Mouse (Mus musculus) intestine, embryonic 15.5 days (tissue): Measurements from ENCODE around the gene Nek1. TPM values are rescaled to one million over a fixed set of nuclear protein-coding genes. Genes with fewer than 3 reads are reported as not detected.

Experiments used
- ATAC-seq: fragments of 200-750 bp; cut with Nextera tagmentation; 2 replicates; pipeline ENCODE4 v1.8.0; 2017; ENCODE audit warnings: moderate TSS enrichment, moderate library complexity
- H3K27ac ChIP-seq: fragments of 300-500 bp; sonication (generic); 2 replicates; pipeline ENCODE4 v1.5.1; 2015; ENCODE audit warnings: mild to moderate bottlenecking, inconsistent platforms
- H3K27me3 ChIP-seq: fragments of 300-500 bp; sonication (generic); replicated peaks from 2 replicates; pipeline ENCODE4 v1.6.1; 2015; ENCODE audit warnings: inconsistent platforms
- H3K36me3 ChIP-seq: fragments of 300-500 bp; sonication (generic); 2 replicates; pipeline ENCODE4 v1.6.1; 2015; ENCODE audit warnings: inconsistent platforms
- H3K4me1 ChIP-seq: fragments of 300-500 bp; sonication (generic); replicated peaks from 2 replicates; pipeline ENCODE4 v1.6.1; 2015; ENCODE audit warnings: inconsistent platforms
- H3K4me2 ChIP-seq: fragments of 300-500 bp; sonication (generic); replicated peaks from 2 replicates; pipeline ENCODE4 v1.6.1; 2015; ENCODE audit warnings: mild to moderate bottlenecking, inconsistent platforms
- H3K4me3 ChIP-seq: fragments of 300-500 bp; sonication (generic); replicated peaks from 2 replicates; pipeline ENCODE4 v1.5.1; 2015; ENCODE audit warnings: inconsistent platforms
- H3K9ac ChIP-seq: fragments of 300-500 bp; sonication (generic); 2 replicates; pipeline ENCODE4 v1.6.1; 2015; ENCODE audit warnings: inconsistent platforms
- H3K9me3 ChIP-seq: fragments of 300-500 bp; sonication (generic); 2 replicates; pipeline ENCODE4 v1.6.1; 2016; ENCODE audit warnings: inconsistent platforms
- WGBS: fragments of 180-500 bp; shearing (Covaris S2); methylation state at CpG from one replicate; pipeline ENCODE4 v1.1.7; 2015; 5-methylcytosine and 5-hydroxymethylcytosine counted together
- polyA plus RNA-seq: library from polyadenylated mRNA; unstranded; fragments of >200 nt; fragmentation: Nextera tagmentation; extraction: Ambion mirVana; gene quantifications from 2 replicates; pipeline ENCODE4 v1.2.1, GENCODE M21; 2015

Nek1 gene
- 16.6 and 17.4 TPM in 2 replicates for polyA plus RNA-seq

GRCm38 (mm10) chr8:60992910-60993638 lies at the start of gene Nek1:
TSS of gene Nek1 (plus strand) at chr8:60993195.
- peaks cover 3% of the 10 kb centered on the region; the same call in 1 of the 2 replicates for H3K4me1 ChIP-seq
- WGBS, result under 1% methylated on average over 55 of the region's 57 CpGs
- H3K36me3 ChIP-seq, result no peaks in the 10 kb centered on the region; the same call in 1 of the 2 replicates
- peak within 1 kb of the TSS; percentile 69 for H3K9ac ChIP-seq
- H3K4me2 ChIP-seq, result peak within 1 kb of the TSS; percentile 64
- H3K27me3 ChIP-seq, result no peaks in the 10 kb centered on the region
- H3K4me3 ChIP-seq, result peak within 1 kb of the TSS; percentile 74
- H3K9me3 ChIP-seq, result no peaks in the 10 kb centered on the region
- peak within 1 kb of the TSS; percentile 94 for H3K27ac ChIP-seq
- peak; percentile 96 for ATAC-seq

DNA sequence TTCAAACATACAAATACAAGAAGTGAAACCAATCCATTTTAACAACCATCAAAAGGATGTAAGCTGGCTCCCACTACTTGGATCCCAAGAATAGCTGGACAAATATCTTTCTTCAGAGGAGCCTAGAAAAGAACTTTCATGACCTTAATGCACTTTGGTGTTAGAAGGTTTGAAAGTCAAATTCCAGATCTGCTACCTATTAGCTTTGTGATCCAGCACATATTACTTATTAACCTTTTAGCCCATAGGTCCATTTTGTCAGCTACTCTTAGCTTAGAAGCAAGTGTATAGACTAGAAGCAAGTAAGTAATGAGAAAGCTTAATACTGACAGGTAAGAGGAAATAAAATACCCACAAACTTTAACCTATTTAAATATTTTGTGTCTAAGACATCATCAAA lies 45.5 kb upstream of the Nek1 start:
- Histone ChIP-seq H3K9ac (no peak overlapping the region), H3K4me2 (no peak overlapping the region), H3K27ac (no peak overlapping the region), H3K4me3 (no peak overlapping the region), H3K9me3 (no peaks in the 10 kb centered on the region), H3K4me1 (no peaks in the 10 kb centered on the region), H3K36me3 (no peaks in the 10 kb centered on the region), H3K27me3 (no peaks in the 10 kb centered on the region)
- no peak for ATAC-seq

- Histone ChIP-seq H3K9me3 (no peaks in the 10 kb centered on the region), H3K36me3 (no peaks in the 10 kb centered on the region), H3K27ac (no peak overlapping the region), H3K4me3 (no peak overlapping the region), H3K4me2 (no peak overlapping the region), H3K27me3 (no peaks in the 10 kb centered on the region), H3K9ac (no peak overlapping the region), H3K4me1 (0 out of 2 replicates have a peak, but pooled peaks cover 6% of the 10 kb centered on the region)
- WGBS, result 59% methylated on average over 4 of the region's 4 CpGs
- ATAC-seq, result no peak
Observed at GRCm38 (mm10) chr8:60949859-60950258, 43.1 kb upstream of the Nek1 start.

DNA sequence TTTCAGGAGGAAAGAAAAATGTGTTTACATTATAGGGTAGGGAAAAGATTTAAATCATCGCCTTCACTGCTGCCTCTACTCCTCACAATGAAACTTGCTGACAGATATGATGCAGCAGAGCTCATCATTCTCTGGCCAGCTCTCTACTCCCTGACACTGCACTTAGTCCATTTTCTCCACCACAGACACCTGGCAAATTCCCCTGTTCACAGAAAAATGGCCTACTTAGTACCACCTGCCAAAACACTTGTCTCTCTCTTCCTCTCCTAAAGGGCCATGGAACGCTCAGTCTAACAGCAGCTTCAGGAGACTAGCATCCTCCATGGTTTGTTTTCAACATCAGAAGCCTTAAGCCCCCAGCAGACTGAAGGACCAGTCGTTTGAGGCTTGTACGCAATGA lies 41.7 kb upstream of the Nek1 start:
- H3K9ac ChIP-seq, result no peak overlapping the region
- H3K4me1 ChIP-seq, result 0 out of 2 replicates have a peak, but pooled peaks cover 6% of the 10 kb centered on the region
- no peak overlapping the region for H3K4me2 ChIP-seq
- H3K36me3 ChIP-seq, result no peaks in the 10 kb centered on the region
- no peak overlapping the region for H3K27ac ChIP-seq
- ATAC-seq, result no peak
- no peak overlapping the region for H3K4me3 ChIP-seq
- WGBS, result 62% methylated on average over 4 of the region's 4 CpGs
- no peaks in the 10 kb centered on the region for H3K27me3 ChIP-seq
- no peaks in the 10 kb centered on the region for H3K9me3 ChIP-seq

DNA sequence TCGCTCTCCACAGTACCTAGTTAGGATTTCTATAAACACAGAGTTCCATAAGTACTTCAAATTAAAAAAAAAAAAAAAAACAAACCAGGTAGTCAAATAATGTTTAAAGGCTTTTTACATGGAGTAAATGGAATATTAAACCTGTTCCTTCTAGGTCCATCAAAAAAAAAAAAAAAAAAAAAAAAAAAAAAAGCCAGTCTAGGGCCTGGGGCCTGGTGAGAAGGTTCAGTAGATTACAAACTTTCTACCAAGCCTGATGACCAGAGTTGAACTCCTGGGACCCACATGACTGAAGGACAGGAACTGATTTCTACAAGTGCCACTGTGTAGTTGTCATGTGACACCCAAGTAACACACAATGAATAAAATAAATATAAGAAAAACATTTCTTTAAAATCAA lies 41.2 kb upstream of the Nek1 start:
- H3K4me3 ChIP-seq, result no peak overlapping the region
- WGBS, result 85% methylated on average over 1 of the region's 1 CpGs
- H3K9me3 ChIP-seq, result no peaks in the 10 kb centered on the region
- H3K27me3 ChIP-seq, result no peaks in the 10 kb centered on the region
- no peak for ATAC-seq
- H3K4me1 ChIP-seq, result 0 out of 2 replicates have a peak, but pooled peaks cover 6% of the 10 kb centered on the region
- no peak overlapping the region for H3K4me2 ChIP-seq
- H3K36me3 ChIP-seq, result no peaks in the 10 kb centered on the region
- H3K27ac ChIP-seq, result no peak overlapping the region
- H3K9ac ChIP-seq, result no peak overlapping the region

GRCm38 (mm10) chr8:60952803-60953202 lies 40.2 kb upstream of the Nek1 start:
- no peaks in the 10 kb centered on the region for H3K27me3 ChIP-seq
- ATAC-seq, result no peak
- 46% methylated on average over 5 of the region's 5 CpGs for WGBS

DNA sequence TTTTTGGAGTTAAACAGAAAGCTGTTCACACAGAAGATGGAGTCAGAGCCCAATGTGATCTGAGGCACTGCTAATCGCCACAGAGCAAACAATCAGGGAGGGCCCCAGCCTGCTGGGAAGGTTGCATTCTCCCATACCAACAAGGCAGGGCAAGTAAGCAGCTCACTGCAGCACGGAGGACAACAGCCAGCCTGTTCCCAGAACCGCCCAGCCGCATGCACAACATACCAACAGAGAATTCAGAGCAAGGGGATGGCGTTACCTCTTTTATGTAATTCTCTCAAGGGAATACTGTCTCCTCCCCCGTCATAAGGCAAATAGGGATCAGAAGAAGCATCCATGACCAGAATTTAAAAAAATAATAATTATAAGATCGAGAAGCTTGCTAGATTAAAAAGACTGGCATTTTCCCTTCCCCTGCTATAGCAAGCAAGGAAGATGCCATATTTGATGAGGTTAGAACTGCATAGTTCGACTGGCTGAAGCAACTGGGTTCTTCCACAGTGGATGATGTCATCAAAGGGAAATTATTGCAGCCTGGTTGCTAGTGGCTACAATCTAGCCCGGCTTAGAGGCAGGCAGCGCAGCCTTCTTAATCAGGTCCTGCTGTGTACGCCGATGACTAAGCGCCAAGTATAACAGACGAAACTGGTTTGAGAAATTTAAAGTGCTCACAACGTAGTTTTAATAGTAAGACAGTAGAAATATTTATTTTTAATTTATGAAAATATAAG lies 38.5 kb upstream of the Nek1 start:
- H3K27me3 ChIP-seq, result no peaks in the 10 kb centered on the region
- no peaks in the 10 kb centered on the region for H3K9me3 ChIP-seq
- peak; percentile 94 for ATAC-seq
- 0 out of 2 replicates have a peak, but pooled peaks cover 6% of the 10 kb centered on the region for H3K4me1 ChIP-seq
- no peaks in the 10 kb centered on the region for H3K36me3 ChIP-seq
- H3K9ac ChIP-seq, result peak overlapping the region; percentile 31
- peak overlapping the region; percentile 24 for H3K4me3 ChIP-seq
- 5% methylated on average over 15 of the region's 15 CpGs for WGBS
- peak overlapping the region; percentile 78 for H3K27ac ChIP-seq
- peak overlapping the region; percentile 63 for H3K4me2 ChIP-seq

More at GRCm38 (mm10) chr8:60952803-60953202, 40.2 kb upstream of the Nek1 start:
- Histone ChIP-seq H3K4me3 (no peak overlapping the region), H3K9ac (no peak overlapping the region), H3K4me2 (no peak overlapping the region), H3K27ac (no peak overlapping the region), H3K9me3 (no peaks in the 10 kb centered on the region), H3K4me1 (0 out of 2 replicates have a peak, but pooled peaks cover 6% of the 10 kb centered on the region), H3K36me3 (no peaks in the 10 kb centered on the region)

DNA sequence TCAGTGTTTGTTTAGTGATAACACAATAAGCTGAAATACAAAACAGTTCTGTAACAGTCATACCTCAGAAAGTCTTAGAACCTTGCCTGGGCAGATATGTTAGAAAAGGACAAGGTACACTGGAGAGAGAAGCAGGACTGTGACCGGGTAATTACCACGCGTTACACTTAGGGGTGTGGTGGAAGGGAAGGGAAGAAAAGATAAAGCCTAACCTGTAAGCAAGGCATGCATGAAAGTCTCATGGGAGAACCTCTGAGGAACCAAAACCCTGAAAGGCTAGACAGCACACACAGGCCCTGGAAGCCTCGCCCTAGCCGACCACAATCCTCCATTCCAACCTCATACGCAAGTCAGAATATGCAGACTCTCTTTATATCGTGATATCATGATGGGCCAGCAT lies 36.1 kb upstream of the Nek1 start:
- no peak overlapping the region; the same call in 1 of the 2 replicates for H3K4me2 ChIP-seq
- WGBS, result 78% methylated on average over 7 of the region's 7 CpGs
- H3K27ac ChIP-seq, result peak overlapping the region; percentile 44; the same call in 1 of the 2 replicates
- H3K36me3 ChIP-seq, result no peaks in the 10 kb centered on the region
- H3K9ac ChIP-seq, result no peak overlapping the region
- H3K4me1 ChIP-seq, result 0 out of 2 replicates have a peak, but pooled peaks cover 6% of the 10 kb centered on the region
- no peak overlapping the region for H3K4me3 ChIP-seq
- no peaks in the 10 kb centered on the region for H3K27me3 ChIP-seq
- no peaks in the 10 kb centered on the region for H3K9me3 ChIP-seq
- ATAC-seq, result peak; percentile 76

DNA sequence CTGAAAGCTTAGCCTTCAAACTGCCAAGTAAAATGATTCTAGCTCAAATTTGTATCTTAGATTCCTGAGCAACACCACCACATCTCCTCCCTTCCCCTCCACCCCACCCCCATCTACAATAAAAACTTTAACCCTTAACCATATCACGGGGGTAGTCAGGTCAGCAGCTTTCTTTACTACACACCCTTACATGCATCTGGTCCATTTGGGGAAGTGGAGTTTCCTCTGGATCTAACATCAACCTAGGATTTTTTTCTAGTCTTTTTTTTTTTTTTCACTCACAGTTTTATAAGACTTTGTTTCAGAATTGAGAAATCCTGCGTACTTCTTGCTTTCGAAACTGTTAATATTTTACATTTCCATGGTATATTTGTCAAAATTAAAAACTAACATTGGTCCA lies 30.2 kb upstream of the Nek1 start:
- Histone ChIP-seq H3K4me3 (no peak overlapping the region), H3K4me2 (no peak overlapping the region), H3K9ac (no peak overlapping the region), H3K27ac (no peak overlapping the region), H3K27me3 (no peaks in the 10 kb centered on the region), H3K4me1 (no peaks in the 10 kb centered on the region), H3K9me3 (no peaks in the 10 kb centered on the region), H3K36me3 (no peaks in the 10 kb centered on the region)
- ATAC-seq, result no peak
- 83% methylated on average over 3 of the region's 3 CpGs for WGBS

DNA sequence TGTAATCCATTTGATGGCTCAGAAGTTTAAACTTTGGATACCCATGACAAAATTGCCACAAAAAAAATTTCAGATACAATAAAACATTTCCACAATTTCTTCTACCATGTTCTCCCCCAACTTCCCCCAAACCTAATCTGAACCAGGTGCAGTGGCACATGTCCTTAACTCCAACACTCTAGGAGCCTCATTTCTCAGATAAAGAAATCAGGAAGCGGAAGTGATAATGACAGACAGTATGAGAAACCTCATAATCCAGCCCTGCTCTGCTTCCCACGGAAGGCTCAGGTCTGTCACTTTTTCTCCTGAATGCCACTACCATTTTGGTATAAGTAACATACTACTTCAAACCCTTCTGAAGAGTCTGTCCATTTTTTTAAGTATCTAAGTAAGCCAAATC lies 29.1 kb upstream of the Nek1 start:
- Histone ChIP-seq H3K4me2 (no peak overlapping the region), H3K4me3 (no peak overlapping the region)

DNA sequence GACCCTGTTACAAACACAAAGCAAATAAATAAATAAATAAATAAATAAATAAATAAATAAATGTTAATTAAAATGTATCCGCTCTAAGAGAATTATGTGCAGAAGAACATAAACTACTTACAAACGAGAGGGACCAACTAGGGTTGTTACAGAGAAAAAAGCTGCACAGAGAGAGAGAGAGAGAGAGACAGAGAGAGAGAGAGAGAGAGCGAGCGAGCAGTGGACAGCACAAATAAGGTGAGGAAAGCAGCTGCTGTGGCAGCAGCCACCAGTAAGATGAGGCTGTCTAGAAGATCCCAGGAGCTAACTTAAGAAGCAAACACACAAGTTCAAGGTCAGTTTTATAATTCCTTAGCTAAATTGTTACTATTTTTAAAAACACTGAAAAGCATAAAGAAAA lies 28.5 kb upstream of the Nek1 start:
- 86% methylated on average over 4 of the region's 4 CpGs for WGBS
- Histone ChIP-seq H3K4me1 (0 out of 2 replicates have a peak, but pooled peaks cover 4% of the 10 kb centered on the region), H3K4me3 (no peak overlapping the region), H3K9me3 (no peaks in the 10 kb centered on the region), H3K4me2 (no peak overlapping the region), H3K9ac (no peak overlapping the region), H3K27me3 (no peaks in the 10 kb centered on the region), H3K27ac (no peak overlapping the region), H3K36me3 (no peaks in the 10 kb centered on the region)
- ATAC-seq, result no peak

More for the DNA sequence above, 29.1 kb upstream of the Nek1 start:
- H3K9me3 ChIP-seq, result no peaks in the 10 kb centered on the region
- H3K4me1 ChIP-seq, result 0 out of 2 replicates have a peak, but pooled peaks cover under 1% of the 10 kb centered on the region
- ATAC-seq, result no peak
- H3K27ac ChIP-seq, result no peak overlapping the region
- no peaks in the 10 kb centered on the region for H3K36me3 ChIP-seq
- no peak overlapping the region for H3K9ac ChIP-seq
- WGBS, result 89% methylated on average over 2 of the region's 2 CpGs
- H3K27me3 ChIP-seq, result no peaks in the 10 kb centered on the region

DNA sequence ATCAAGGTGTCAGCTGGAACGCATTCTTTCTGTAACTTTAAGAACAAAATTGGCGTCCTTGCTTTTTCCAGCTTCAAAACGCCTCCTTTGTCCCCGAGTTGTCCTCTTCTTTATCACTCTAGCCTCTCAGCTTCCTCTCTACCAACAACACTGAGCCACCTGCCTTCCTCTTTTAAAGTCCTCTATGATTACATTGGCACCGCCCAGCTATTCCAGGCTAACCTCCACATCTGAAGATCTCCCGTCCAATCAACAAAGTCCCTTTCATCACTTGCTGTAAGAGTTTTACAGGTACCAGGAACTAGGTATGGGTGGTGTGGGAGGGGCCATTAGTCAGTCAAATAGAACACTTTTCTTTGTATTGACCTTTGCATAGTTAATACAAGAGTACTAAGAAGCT lies 27.7 kb upstream of the Nek1 start:
- Histone ChIP-seq H3K36me3 (no peaks in the 10 kb centered on the region), H3K4me3 (no peak overlapping the region), H3K27ac (no peak overlapping the region), H3K9ac (no peak overlapping the region), H3K27me3 (no peaks in the 10 kb centered on the region), H3K9me3 (no peaks in the 10 kb centered on the region), H3K4me1 (0 out of 2 replicates have a peak, but pooled peaks cover 4% of the 10 kb centered on the region), H3K4me2 (no peak overlapping the region)
- WGBS, result 48% methylated on average over 6 of the region's 6 CpGs
- peak; percentile 85 for ATAC-seq
